Mouse (Mus musculus): ENCODE data around the gene Tubgcp6.

The Tubgcp6 gene

DNA sequence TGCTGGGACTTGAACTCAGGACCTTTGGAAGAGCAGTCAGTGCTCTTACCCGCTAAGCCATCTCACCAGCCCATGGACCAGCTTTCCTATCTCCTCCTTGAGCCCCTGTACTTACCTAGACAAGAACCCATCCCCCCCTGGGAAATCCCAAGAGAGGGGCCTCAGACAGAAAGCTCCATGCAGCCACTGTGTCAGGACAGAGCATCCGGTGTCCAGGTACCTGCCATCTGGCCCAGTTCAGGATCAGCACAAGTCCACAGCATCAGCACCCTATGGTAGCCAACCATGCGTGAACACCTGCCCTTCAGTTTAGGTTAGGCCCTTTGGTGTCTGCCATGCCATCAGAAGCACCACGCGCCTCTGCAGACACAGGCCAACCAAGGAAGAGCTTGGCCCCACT lies 58.0 kb downstream of the Tubgcp6 start:
- DNase-seq (ENCODE audit: low read depth, low spot score) = no peak

DNA sequence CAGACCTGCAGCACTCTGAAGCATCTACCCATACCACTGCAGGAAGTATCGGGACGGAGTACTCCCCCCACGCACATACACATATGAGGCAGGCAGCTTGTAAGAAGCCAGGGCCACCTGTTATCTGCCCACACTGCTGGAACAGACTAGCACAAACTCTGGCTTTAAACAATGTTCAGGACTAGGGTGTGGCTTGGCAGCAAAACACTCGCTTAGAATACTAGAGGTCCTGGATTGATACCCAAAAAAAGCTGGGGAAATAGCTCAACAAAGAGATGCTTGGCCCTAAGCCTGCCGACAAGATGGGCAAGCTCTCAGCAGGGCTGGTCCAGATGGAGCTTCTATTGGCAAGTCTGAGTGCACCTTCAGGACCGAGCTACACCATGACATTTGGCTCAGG lies 59.4 kb downstream of the Tubgcp6 start:
- no peak for DNase-seq (ENCODE audit: low read depth, low spot score)

DNA sequence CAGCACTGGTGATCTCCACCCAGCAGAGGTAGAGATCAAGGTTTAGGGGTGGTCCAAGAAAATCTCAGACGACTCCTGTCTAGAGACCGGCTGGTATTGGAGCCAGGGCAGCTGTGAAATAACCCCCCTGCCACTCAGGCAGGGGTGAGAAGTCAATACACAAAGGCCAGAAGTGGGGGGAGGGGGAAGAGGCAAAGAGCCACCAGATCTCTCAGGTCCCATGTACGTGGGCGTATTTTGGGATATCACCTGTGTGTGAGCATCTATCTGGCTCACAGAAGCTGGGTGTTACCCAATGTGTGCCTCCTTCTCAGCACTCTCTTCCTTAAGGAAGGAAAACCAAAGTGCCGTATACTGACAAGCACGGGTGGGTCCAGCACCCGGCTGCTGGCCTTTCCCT lies 59.9 kb downstream of the Tubgcp6 start:
- no peak for DNase-seq (ENCODE audit: low read depth, low spot score)

DNA sequence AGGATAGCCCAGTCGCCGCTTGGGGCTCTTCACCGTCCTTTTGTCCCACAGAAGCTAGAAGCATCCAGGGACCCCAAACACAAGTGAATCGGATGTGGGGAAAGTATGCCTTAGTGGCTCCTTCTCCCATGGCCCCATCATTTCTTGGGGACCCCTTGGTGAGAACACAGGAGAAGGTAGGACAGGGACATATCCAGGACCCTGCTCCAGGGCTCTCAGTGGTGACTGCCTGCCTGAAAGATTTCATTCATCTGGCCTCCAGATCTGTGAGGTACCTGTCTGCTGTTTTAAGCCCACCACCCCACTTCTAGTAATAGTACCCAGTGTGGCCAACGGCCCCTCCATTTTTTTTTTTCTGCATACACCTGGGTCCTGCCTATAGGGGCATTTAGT lies 60.4 kb downstream of the Tubgcp6 start:
- DNase-seq (ENCODE audit: low read depth, low spot score) = no peak

DNA sequence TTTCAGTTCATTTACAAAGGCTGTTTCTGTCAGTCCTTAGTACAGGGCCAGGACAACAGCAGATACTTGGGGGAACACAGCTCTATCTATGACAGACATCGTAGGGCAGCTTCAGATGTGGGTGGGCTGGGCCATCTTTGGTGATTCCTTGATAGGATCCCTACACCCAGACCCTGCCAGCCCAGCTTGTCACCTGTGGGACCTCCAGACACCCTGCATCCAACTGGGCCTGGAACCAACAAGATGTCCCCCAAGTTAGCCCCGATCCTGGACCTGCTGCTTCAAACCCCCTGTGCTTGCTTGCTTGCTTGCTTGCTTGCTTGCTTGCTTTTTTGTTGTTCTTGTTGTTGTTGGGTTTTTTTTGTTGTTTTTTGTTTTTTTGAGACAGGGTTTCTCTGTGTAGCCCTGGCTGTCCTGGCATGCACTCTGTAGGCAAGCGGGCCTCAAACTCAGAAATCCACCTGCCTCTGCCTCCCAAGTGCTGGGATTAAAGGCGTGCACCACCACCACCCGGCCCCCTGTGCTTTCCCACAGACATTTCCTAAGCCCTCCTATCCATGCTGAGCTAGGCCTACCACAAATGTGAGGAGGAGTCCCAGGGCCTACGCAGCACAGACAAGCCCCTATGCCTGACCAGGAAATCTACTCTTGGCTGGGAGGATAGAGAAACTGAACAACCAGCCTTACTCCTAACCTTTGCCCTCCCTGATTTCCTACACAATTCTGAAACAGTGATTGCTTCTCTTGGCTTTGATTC lies 61.0 kb downstream of the Tubgcp6 start:
- no peak for DNase-seq (ENCODE audit: low read depth, low spot score)

DNA sequence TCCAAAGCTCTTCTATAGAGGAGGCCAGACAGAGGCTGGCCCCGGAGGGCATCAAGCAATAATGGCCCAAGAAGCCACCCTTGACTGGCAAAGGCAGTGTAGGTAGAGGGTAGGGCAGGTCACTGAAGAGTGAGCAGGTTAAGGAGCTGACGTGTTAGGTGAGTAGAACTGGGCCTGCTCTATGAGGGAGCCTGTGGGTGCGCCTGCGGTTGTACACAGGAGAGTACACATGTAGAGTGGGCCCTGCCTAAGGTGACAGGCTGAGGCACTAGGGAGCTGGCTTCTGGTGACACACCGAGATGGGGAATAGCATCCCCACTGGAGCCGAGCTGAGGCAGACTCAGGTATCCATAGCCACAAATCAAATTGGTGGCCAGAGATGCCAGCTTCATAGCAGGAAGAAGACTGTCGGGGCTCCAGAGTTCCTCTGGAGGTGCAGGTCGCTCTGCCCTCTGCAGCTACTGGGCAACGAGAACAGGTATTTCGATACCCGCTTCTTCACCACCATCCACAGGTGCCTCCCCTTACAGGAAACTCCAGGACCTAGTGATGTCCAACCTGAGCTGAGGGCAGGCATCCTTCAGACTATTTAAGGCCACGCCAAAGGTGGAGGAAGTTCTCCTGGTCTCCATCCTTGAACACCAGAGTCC lies 62.0 kb downstream of the Tubgcp6 start:
- DNase-seq (ENCODE audit: low read depth, low spot score) = no peak

DNA sequence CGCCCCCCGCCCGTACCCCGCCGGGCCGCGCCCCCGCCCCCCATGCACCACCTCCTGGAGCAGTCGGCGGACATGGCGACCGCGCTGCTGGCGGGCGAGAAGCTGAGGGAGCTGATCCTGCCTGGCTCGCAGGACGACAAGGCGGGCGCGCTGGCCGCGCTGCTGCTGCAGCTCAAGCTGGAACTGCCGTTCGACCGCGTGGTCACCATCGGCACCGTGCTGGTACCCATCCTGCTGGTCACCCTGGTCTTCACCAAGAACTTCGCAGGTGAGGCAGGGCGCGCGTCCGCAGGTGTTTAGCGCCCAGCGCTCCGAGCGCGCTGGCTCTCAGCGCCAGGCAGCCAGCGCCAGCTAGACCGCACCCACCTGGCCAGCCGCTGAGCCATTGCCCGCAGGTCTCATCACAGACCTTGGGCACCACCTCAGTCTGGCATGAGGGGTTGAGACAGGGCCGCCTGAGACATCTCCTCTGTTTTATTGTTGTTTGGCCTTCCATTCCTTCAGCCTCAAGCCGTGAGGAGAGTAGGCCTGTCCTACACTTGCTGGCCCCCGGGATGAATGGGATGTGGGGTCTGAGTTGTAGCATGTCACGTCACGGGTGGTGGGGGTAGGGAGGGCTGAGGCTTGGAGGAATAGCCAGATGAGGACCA lies 62.8 kb downstream of the Tubgcp6 start:
- DNase-seq (ENCODE audit: low read depth, low spot score) = peak; percentile 24

DNA sequence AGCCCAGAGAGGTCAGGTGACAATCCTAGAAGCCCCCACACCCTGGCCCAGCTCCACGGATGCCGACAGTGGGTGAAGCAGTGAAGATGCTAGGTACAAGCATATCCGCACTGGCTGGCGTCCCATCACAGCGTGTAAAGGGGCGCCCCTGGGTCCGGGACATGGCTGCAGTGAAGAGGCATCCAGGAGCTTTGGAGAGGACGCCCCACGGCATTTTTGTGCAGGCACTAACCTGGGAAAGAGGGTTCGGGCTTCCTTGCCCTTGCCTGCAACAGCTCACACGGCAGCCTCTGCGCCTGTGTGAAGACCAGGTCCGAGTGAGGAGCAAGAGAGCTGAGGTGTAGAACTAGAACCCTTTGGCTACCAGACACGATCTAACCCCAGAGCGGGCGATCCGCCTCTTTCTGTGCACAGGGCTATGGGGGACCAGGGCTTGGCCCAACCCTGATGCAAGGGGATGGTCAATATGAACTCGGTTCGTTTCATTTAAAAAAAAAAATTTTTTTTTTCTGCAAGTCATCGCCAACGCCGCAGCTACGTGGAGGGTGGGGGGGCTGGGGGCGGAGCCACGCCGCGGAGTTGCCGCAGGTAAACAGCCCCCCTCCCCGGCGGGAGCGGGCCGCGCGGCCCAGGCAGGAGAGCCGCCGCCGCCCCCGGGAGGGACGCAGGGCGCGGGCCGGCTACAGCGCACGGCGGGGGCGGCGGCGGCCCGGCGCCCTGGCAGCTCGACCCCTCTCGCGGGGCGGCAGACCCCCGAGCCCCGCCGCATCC lies 63.6 kb downstream of the Tubgcp6 start, which contains the start of gene Panx2:
Gene Panx2, plus strand, starts transcription at position 574 of the 771 bp plus-strand sequence.
- DNase-seq (ENCODE audit: low read depth, low spot score) = peak; percentile 22

DNA sequence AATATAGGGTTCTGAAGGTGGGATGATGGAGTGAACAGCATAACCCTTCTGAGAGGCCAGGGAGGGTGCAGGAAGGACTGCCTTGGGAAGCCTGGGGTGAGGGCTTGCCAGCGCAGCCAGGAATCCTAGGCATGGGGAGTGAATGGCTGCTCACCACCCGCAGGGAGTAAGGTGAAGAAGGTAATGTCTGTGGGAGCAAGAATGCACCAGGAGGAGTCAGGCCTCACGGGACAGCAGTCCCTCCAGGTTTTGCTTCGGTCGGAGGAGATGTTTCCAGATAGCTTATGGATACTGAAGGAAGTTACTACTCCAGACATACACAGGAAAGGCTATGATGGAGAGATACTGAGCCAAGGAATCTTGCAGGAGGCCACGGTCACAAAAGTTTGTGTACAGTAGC lies 64.2 kb downstream of the Tubgcp6 start:
- no peak for DNase-seq (ENCODE audit: low read depth, low spot score)

DNA sequence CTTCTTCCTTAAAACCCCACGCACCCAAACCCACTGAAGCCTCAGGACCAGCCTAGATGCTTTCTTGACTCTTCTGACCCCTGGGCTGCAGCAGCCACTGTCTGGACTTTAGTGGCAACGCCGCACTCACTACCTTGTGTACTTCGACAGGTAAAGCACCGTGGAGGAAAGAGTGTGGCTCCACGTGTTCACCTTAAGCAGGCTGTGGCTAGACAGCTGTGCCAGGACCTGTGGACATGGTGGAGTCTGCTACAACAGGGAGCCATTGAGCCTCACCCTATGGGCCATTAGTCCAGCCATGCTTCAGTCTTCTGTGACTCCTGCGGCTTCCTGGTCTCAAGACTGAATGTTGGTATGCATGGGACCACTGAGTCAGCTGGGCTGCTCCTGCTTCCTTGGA lies 68.2 kb downstream of the Tubgcp6 start:
- no peak for DNase-seq (ENCODE audit: low read depth, low spot score)
